15 mouse cellular contexts compared by ENCODE assay signal in genomic region chr4:141749557-141749956, GRCm38 (mm10). TPM values are rescaled to one million over a fixed set of nuclear protein-coding genes. Genes with fewer than 3 reads are reported as not detected.
A peak's percentile ranks its signal among the peaks of the same experiment; 100 is the strongest.
DNase-seq lines count a peak whose midpoint lies in the region; ATAC-seq lines count a peak whose summit lies in the region.
"Had no signal": no experiment of that assay in that cellular context is flagged by ENCODE, and none has a peak within 500 bp of the region (broad histone marks: within the 10 kb centered on the region; RNA-seq: fewer than 3 reads in every experiment).

No protein-coding gene starts in this region.

- H3K4me1 ChIP-seq in heart, embryonic 14.5 days (ENCODE audit: control insufficient read depth in 2 of 2, insufficient read depth in 2 of 2, low read length in 2 of 2): peaks cover 11 to 21% of the 10 kb centered on the region in 2 experiments
- peaks cover 36% of the 10 kb centered on the region for H3K4me1 ChIP-seq in liver, embryonic 16.5 days (ENCODE audit: control insufficient read depth, low read depth, low read length)
- H3K4me1 ChIP-seq: midbrain, embryonic 12.5 days; neural tube, embryonic 12.5 days had no signal

- no peaks in the 10 kb centered on the region for H3K36me3 ChIP-seq in heart, embryonic 14.5 days (ENCODE audit: control insufficient read depth, insufficient read depth, low read length)
- H3K36me3 ChIP-seq in liver, embryonic 16.5 days (ENCODE audit: control insufficient read depth, insufficient read depth): no peaks in the 10 kb centered on the region
- H3K36me3 ChIP-seq: hindbrain, embryonic 10.5 days; lung, embryonic 15.5 days; midbrain, embryonic 12.5 days; neural tube, embryonic 12.5 days had no signal

- WGBS in heart, embryonic 14.5 days: 11% methylated on average over 11 of the region's 11 CpGs
- WGBS in liver, embryonic 16.5 days (ENCODE audit: insufficient replicate concordance): 53% methylated on average over 11 of the region's 11 CpGs

- H3K27ac ChIP-seq in heart, embryonic 14.5 days (replicated peaks in 1 of 2; ENCODE audit: control insufficient read depth in 1 of 2, insufficient read depth in 1 of 2, low read depth in 2 of 2, low read length in 2 of 2): peak overlapping the region; percentile 51 to 86
- peak overlapping the region; percentile 73 for H3K27ac ChIP-seq in liver, embryonic 16.5 days (ENCODE audit: low read length)
- H3K27ac ChIP-seq: hindbrain, embryonic 10.5 days; lung, embryonic 15.5 days; midbrain, embryonic 12.5 days; neural tube, embryonic 12.5 days had no signal

- no peak overlapping the region for H3K4me3 ChIP-seq in heart, embryonic 14.5 days (ENCODE audit: control insufficient read depth in 1 of 2, insufficient read depth in 1 of 2, low read depth in 1 of 2, low read length in 2 of 2)
- no peak overlapping the region for H3K4me3 ChIP-seq in liver, embryonic 16.5 days (ENCODE audit: low read depth, low read length)
- H3K4me3 ChIP-seq: hindbrain, embryonic 10.5 days; lung, embryonic 15.5 days; midbrain, embryonic 12.5 days; neural tube, embryonic 12.5 days had no signal

- no peaks in the 10 kb centered on the region for H3K9me3 ChIP-seq in heart, embryonic 14.5 days (ENCODE audit: control insufficient read depth, low read length)
- H3K9me3 ChIP-seq in liver, embryonic 16.5 days (replicated peaks; ENCODE audit: control insufficient read depth, low read length): no peaks in the 10 kb centered on the region
- H3K9me3 ChIP-seq: hindbrain, embryonic 10.5 days; lung, embryonic 15.5 days; midbrain, embryonic 12.5 days; neural tube, embryonic 12.5 days had no signal

- peak; percentile 88 for DNase-seq in adrenal gland, adult 2 months
- DNase-seq in adrenal gland, postnatal 36 days: peak; percentile 74 to 84
- DNase-seq in urinary bladder, adult 2 months (ENCODE audit: low spot score): no peak
- no peak for DNase-seq in lung, postnatal 4 days
- no peak for DNase-seq in cerebellum, adult 8-10 months
- DNase-seq: cerebellum, postnatal 14 days; kidney, adult 11 months; thymus, postnatal 4 days had no signal

- no peaks in the 10 kb centered on the region for H3K27me3 ChIP-seq in heart, embryonic 14.5 days (ENCODE audit: control insufficient read depth, insufficient read depth, low read length)
- no peaks in the 10 kb centered on the region for H3K27me3 ChIP-seq in liver, embryonic 16.5 days (ENCODE audit: control insufficient read depth, insufficient read depth, low read depth, low read length)
- H3K27me3 ChIP-seq: midbrain, embryonic 12.5 days had no signal

- 0 out of 2 replicates have a peak overlapping the region, but pooled peaks have one; percentile 16 for H3K4me2 ChIP-seq in heart, embryonic 14.5 days (ENCODE audit: low read length)
- 0 out of 2 replicates have a peak overlapping the region, but pooled peaks have one; percentile 2 for H3K4me2 ChIP-seq in liver, embryonic 16.5 days (ENCODE audit: low read depth, low read length)
- H3K4me2 ChIP-seq: lung, embryonic 15.5 days; midbrain, embryonic 12.5 days; neural tube, embryonic 12.5 days had no signal

- peak; percentile 51; the same call in 1 of the 2 replicates for ATAC-seq in heart, embryonic 14.5 days (ENCODE audit: insufficient number of reproducible peaks, insufficient read depth, low FRiP score, low read depth)
- ATAC-seq in liver, embryonic 16.5 days (ENCODE audit: low read depth): no peak
- ATAC-seq: forebrain, embryonic 16.5 days had no signal

- H3K9ac ChIP-seq in heart, embryonic 14.5 days (ENCODE audit: low read length): peak overlapping the region; percentile 45
- H3K9ac ChIP-seq in liver, embryonic 16.5 days (ENCODE audit: low read depth, low read length): peak overlapping the region; percentile 33; the same call in 1 of the 2 replicates
- H3K9ac ChIP-seq: lung, embryonic 15.5 days; midbrain, embryonic 12.5 days; neural tube, embryonic 12.5 days had no signal

RNA-seq across cellular contexts. Expression of gene Agmat, which starts 3.1 kb away (rescaled TPM):
- 10 to 100 TPM; 25.7 to 59.4 TPM for total RNA-seq in adrenal gland, adult 2 months (2021)
- polyA plus RNA-seq in adrenal gland, adult 2 months (2012; rRNA removed): 5.8 and 9.2 TPM in 2 replicates
- total RNA-seq in adrenal gland, postnatal 36 days (2021): 10 to 100 TPM; 35.7 to 41.3 TPM
- polyA plus RNA-seq in heart, embryonic 14.5 days (2014; fragmentation: Nextera tagmentation; extraction: Ambion mirVana): 1.1 and 1.4 TPM in 2 replicates
- 25.9 and 28.3 TPM in 2 replicates for polyA plus RNA-seq in liver, embryonic 16.5 days (2015; fragmentation: Nextera tagmentation; extraction: Ambion mirVana)
- not detected in 2 replicates for polyA plus RNA-seq in urinary bladder, adult 2 months (2012; rRNA removed)
- polyA plus RNA-seq: forebrain, embryonic 16.5 days; hindbrain, embryonic 10.5 days; midbrain, embryonic 12.5 days; neural tube, embryonic 12.5 days had no signal

RNA-seq across cellular contexts. Expression of gene Ddi2, which starts 26.3 kb away (rescaled TPM):
- total RNA-seq in adrenal gland, adult 2 months (2021): 10 to 100 TPM; 38.5 to 78.4 TPM
- polyA plus RNA-seq in adrenal gland, adult 2 months (2012; rRNA removed): 16.8 and 22.1 TPM in 2 replicates
- 10 to 100 TPM; 56.6 to 58.9 TPM for total RNA-seq in adrenal gland, postnatal 36 days (2021)
- 12.0 and 12.1 TPM in 2 replicates for polyA plus RNA-seq in heart, embryonic 14.5 days (2014; fragmentation: Nextera tagmentation; extraction: Ambion mirVana)
- polyA plus RNA-seq in liver, embryonic 16.5 days (2015; fragmentation: Nextera tagmentation; extraction: Ambion mirVana): 13.9 and 14.5 TPM in 2 replicates
- 38.9 and 40.9 TPM in 2 replicates for polyA plus RNA-seq in urinary bladder, adult 2 months (2012; rRNA removed)

RNA-seq across cellular contexts. Expression of gene Dnajc16, which starts 41.2 kb away (rescaled TPM):
- total RNA-seq in adrenal gland, adult 2 months (2021): 10 to 100 TPM; 21.3 to 29.6 TPM
- 13.2 and 14.4 TPM in 2 replicates for polyA plus RNA-seq in adrenal gland, adult 2 months (2012; rRNA removed)
- 10 to 100 TPM; 23.6 to 26.0 TPM for total RNA-seq in adrenal gland, postnatal 36 days (2021)
- 3.6 and 4.4 TPM in 2 replicates for polyA plus RNA-seq in heart, embryonic 14.5 days (2014; fragmentation: Nextera tagmentation; extraction: Ambion mirVana)
- polyA plus RNA-seq in liver, embryonic 16.5 days (2015; fragmentation: Nextera tagmentation; extraction: Ambion mirVana): 2.5 and 2.6 TPM in 2 replicates
- 12.8 and 13.0 TPM in 2 replicates for polyA plus RNA-seq in urinary bladder, adult 2 months (2012; rRNA removed)

RNA-seq across cellular contexts. Expression of gene Casp9, which starts 43.9 kb away (rescaled TPM):
- 10 to 100 TPM; 18.2 to 22.0 TPM for total RNA-seq in adrenal gland, adult 2 months (2021)
- 16.6 and 19.3 TPM in 2 replicates for polyA plus RNA-seq in adrenal gland, adult 2 months (2012; rRNA removed)
- total RNA-seq in adrenal gland, postnatal 36 days (2021): 10 to 100 TPM; 16.8 to 24.3 TPM
- polyA plus RNA-seq in heart, embryonic 14.5 days (2014; fragmentation: Nextera tagmentation; extraction: Ambion mirVana): 15.2 and 15.4 TPM in 2 replicates
- polyA plus RNA-seq in liver, embryonic 16.5 days (2015; fragmentation: Nextera tagmentation; extraction: Ambion mirVana): 9.5 and 10.4 TPM in 2 replicates
- polyA plus RNA-seq in urinary bladder, adult 2 months (2012; rRNA removed): 15.7 and 16.9 TPM in 2 replicates

Comparison
In these comparisons a context has a peak if more than half of its experiments do, and no peak if none do; other contexts are left out.
1. DNase-seq: peak in adrenal gland, adult 2 months (single experiment) and adrenal gland, postnatal 36 days (2 of 2); none in urinary bladder, adult 2 months (single experiment), lung, postnatal 4 days (0 of 2) and cerebellum, adult 8-10 months (single experiment).